Mouse (Mus musculus): ENCODE results near the gene Cdc42. TPM values are rescaled to one million over a fixed set of nuclear protein-coding genes. Genes with fewer than 3 reads are reported as not detected.

Cdc42 gene
- polyA plus RNA-seq, 1 experiment: 127 TPM

- DNase-seq (ENCODE audit: low read depth, low spot score): no peak
- 44% methylated on average over 6 of the region's 6 CpGs for WGBS
These were observed 16.2 kb upstream of the Cdc42 start for GRCm38 (mm10) chr4:137373711-137374110.

- no peak for DNase-seq (ENCODE audit: low read depth, low spot score)
- WGBS: 36% methylated on average over 16 of the region's 16 CpGs
These were observed 14.3 kb upstream of the Cdc42 start for GRCm38 (mm10) chr4:137371596-137372523.

GRCm38 (mm10) chr4:137369954-137370750, 12.6 kb upstream of the Cdc42 start:
- WGBS: 8% methylated on average over 28 of the region's 29 CpGs

GRCm38 (mm10) chr4:137368198-137368597, 10.7 kb upstream of the Cdc42 start:
- WGBS: 6% methylated on average over 1 of the region's 1 CpGs
- DNase-seq (ENCODE audit: low read depth, low spot score): no peak

More at GRCm38 (mm10) chr4:137369954-137370750, 12.6 kb upstream of the Cdc42 start:
- no peak for DNase-seq (ENCODE audit: low read depth, low spot score)

GRCm38 (mm10) chr4:137367275-137368088, 10.0 kb upstream of the Cdc42 start:
- DNase-seq (ENCODE audit: low read depth, low spot score): no peak
- 14% methylated on average over 5 of the region's 5 CpGs for WGBS

- no peak for DNase-seq (ENCODE audit: low read depth, low spot score)
- WGBS: 88% methylated on average over 4 of the region's 4 CpGs
These were observed 8.6 kb upstream of the Cdc42 start for GRCm38 (mm10) chr4:137366097-137366496.

GRCm38 (mm10) chr4:137365356-137366062, 8.0 kb upstream of the Cdc42 start:
- 84% methylated on average over 19 of the region's 19 CpGs for WGBS
- no peak for DNase-seq (ENCODE audit: low read depth, low spot score)

GRCm38 (mm10) chr4:137364826-137365225, 7.3 kb upstream of the Cdc42 start:
- 86% methylated on average over 6 of the region's 6 CpGs for WGBS

GRCm38 (mm10) chr4:137360996-137361395, 3.5 kb upstream of the Cdc42 start:
- DNase-seq (ENCODE audit: low read depth, low spot score): no peak
- 48% methylated on average over 3 of the region's 3 CpGs for WGBS

More at GRCm38 (mm10) chr4:137364826-137365225, 7.3 kb upstream of the Cdc42 start:
- no peak for DNase-seq (ENCODE audit: low read depth, low spot score)

GRCm38 (mm10) chr4:137358291-137359002, 927 bp upstream of the Cdc42 start:
- 51% methylated on average over 14 of the region's 14 CpGs for WGBS
- no peak for DNase-seq (ENCODE audit: low read depth, low spot score)

- no peak for DNase-seq (ENCODE audit: low read depth, low spot score)
- 1% methylated on average over 84 of the region's 90 CpGs for WGBS
These were observed 628 bp downstream of the Cdc42 start for GRCm38 (mm10) chr4:137356674-137357510.

GRCm38 (mm10) chr4:137350627-137351026, 6.9 kb downstream of the Cdc42 start:
- DNase-seq (ENCODE audit: low read depth, low spot score): no peak

- 86% methylated on average over 1 of the region's 1 CpGs for WGBS
- no peak for DNase-seq (ENCODE audit: low read depth, low spot score)
These were observed 11.7 kb downstream of the Cdc42 start for GRCm38 (mm10) chr4:137345790-137346189.

- WGBS: 65% methylated on average over 2 of the region's 2 CpGs
- DNase-seq (ENCODE audit: low read depth, low spot score): no peak
These were observed 12.4 kb downstream of the Cdc42 start for GRCm38 (mm10) chr4:137345112-137345511.

GRCm38 (mm10) chr4:137342816-137343215, 14.7 kb downstream of the Cdc42 start:
- DNase-seq (ENCODE audit: low read depth, low spot score): no peak
- 73% methylated on average over 1 of the region's 1 CpGs for WGBS

- DNase-seq (ENCODE audit: low read depth, low spot score): no peak
- WGBS: 74% methylated on average over 1 of the region's 1 CpGs
These were observed 18.1 kb downstream of the Cdc42 start for GRCm38 (mm10) chr4:137339415-137339814.

- WGBS: 67% methylated on average over 5 of the region's 5 CpGs
- no peak for DNase-seq (ENCODE audit: low read depth, low spot score)
These were observed 21.1 kb downstream of the Cdc42 start for GRCm38 (mm10) chr4:137336468-137336867.

- no peak for DNase-seq (ENCODE audit: low read depth, low spot score)
These were observed 25.5 kb downstream of the Cdc42 start for GRCm38 (mm10) chr4:137332051-137332450.
